In the genomic region with DNA sequence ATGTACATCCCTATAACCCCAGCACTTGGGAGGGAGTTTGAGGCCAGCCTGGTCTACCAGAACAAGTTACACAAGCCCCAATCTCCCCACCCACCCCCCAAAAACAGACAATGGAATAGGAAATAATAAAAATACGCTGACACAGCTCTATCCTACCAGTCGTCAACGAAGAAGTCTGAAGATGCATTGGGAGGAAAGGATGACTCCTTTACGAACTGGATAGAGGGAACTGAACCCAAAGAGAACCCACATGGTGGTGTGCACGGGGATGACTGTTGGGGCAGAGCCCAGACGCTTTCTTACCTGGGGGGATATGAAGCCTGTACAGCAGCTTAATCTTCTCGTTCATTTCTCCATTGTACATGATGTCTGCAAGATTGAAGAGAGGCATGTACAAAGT, we compare ENCODE assay signal across 24 mouse cellular contexts. TPM values are rescaled to one million over a fixed set of nuclear protein-coding genes. Genes with fewer than 3 reads are reported as not detected.
DNase-seq lines count a peak whose midpoint lies in the region; ATAC-seq and TF ChIP-seq lines count a peak whose summit lies in the region.
"Had no signal": no experiment of that assay in that cellular context is flagged by ENCODE, and none has a peak within 500 bp of the region (broad histone marks: within the 10 kb centered on the region; RNA-seq: fewer than 3 reads in every experiment).

No protein-coding gene starts in this region.

- H3K27ac ChIP-seq in forebrain, embryonic 11.5 days (ENCODE audit: low read depth, low read length), result no peak overlapping the region
- H3K27ac ChIP-seq in forebrain, embryonic 12.5 days, result no peak overlapping the region
- no peak overlapping the region for H3K27ac ChIP-seq in midbrain, embryonic 11.5 days (ENCODE audit: low read depth, low read length)
- H3K27ac ChIP-seq in midbrain, embryonic 16.5 days (ENCODE audit: low read length), result no peak overlapping the region
- H3K27ac ChIP-seq in CH12.LX (ENCODE audit: insufficient read depth, low read depth), result no peak overlapping the region
- H3K27ac ChIP-seq: embryonic facial prominence, embryonic 13.5 days; embryonic facial prominence, embryonic 15.5 days; forebrain, embryonic 10.5 days had no signal

- H3K27me3 ChIP-seq in forebrain, embryonic 11.5 days (ENCODE audit: control insufficient read depth, insufficient read depth, low read length), result no peaks in the 10 kb centered on the region
- no peaks in the 10 kb centered on the region for H3K27me3 ChIP-seq in forebrain, embryonic 12.5 days
- no peaks in the 10 kb centered on the region for H3K27me3 ChIP-seq in midbrain, embryonic 11.5 days (ENCODE audit: control insufficient read depth, insufficient read depth, low read length)
- H3K27me3 ChIP-seq in midbrain, embryonic 16.5 days (ENCODE audit: control insufficient read depth, insufficient read depth, low read depth, low read length), result no peaks in the 10 kb centered on the region
- no peaks in the 10 kb centered on the region for H3K27me3 ChIP-seq in CH12.LX (replicated peaks)
- H3K27me3 ChIP-seq: embryonic facial prominence, embryonic 13.5 days; embryonic facial prominence, embryonic 15.5 days; Patski had no signal

- no peaks in the 10 kb centered on the region for H3K9me3 ChIP-seq in forebrain, embryonic 11.5 days (ENCODE audit: control insufficient read depth, low read length)
- no peaks in the 10 kb centered on the region for H3K9me3 ChIP-seq in forebrain, embryonic 12.5 days
- H3K9me3 ChIP-seq in midbrain, embryonic 11.5 days (ENCODE audit: control insufficient read depth, low read length), result no peaks in the 10 kb centered on the region
- H3K9me3 ChIP-seq in midbrain, embryonic 16.5 days (replicated peaks; ENCODE audit: control insufficient read depth, low read length, poor library complexity, severe bottlenecking), result no peaks in the 10 kb centered on the region
- no peaks in the 10 kb centered on the region for H3K9me3 ChIP-seq in CH12.LX (replicated peaks; ENCODE audit: low read length)
- H3K9me3 ChIP-seq: embryonic facial prominence, embryonic 13.5 days; embryonic facial prominence, embryonic 15.5 days; forebrain, embryonic 10.5 days; G1E had no signal

- intact Hi-C loops in gastrocnemius, postnatal 36 days (cut with DNase I), result no loop called here

- H3K4me3 ChIP-seq in forebrain, embryonic 11.5 days (ENCODE audit: low read depth, low read length), result no peak overlapping the region
- no peak overlapping the region for H3K4me3 ChIP-seq in forebrain, embryonic 12.5 days (replicated peaks)
- H3K4me3 ChIP-seq in midbrain, embryonic 11.5 days (ENCODE audit: low read depth, low read length), result no peak overlapping the region
- no peak overlapping the region for H3K4me3 ChIP-seq in midbrain, embryonic 16.5 days (ENCODE audit: low read depth, low read length)
- H3K4me3 ChIP-seq in CH12.LX (replicated peaks in 1 of 3; ENCODE audit: low read depth in 2 of 3, low read length in 2 of 3, poor library complexity in 1 of 3), result no peak overlapping the region
- H3K4me3 ChIP-seq: embryonic facial prominence, embryonic 13.5 days; embryonic facial prominence, embryonic 15.5 days; erythroblast, embryonic 14.5 days; forebrain, embryonic 10.5 days had no signal

- in situ Hi-C loops in CH12.LX (cut with MboI; ENCODE audit: low pct_ligation_motif_present, low pct_unique_long_range_greater_than_20kb, low sequenced_read_pairs), result no loop called here

- H3K4me1 ChIP-seq in forebrain, embryonic 11.5 days (replicated peaks; ENCODE audit: control insufficient read depth, insufficient read depth, low read length), result no peaks in the 10 kb centered on the region
- no peaks in the 10 kb centered on the region for H3K4me1 ChIP-seq in forebrain, embryonic 12.5 days
- no peaks in the 10 kb centered on the region for H3K4me1 ChIP-seq in midbrain, embryonic 11.5 days (ENCODE audit: control insufficient read depth, insufficient read depth, low read length)
- no peaks in the 10 kb centered on the region for H3K4me1 ChIP-seq in midbrain, embryonic 16.5 days (ENCODE audit: control insufficient read depth, insufficient read depth, low read length)
- peaks cover 0 to 7% of the 10 kb centered on the region in 2 experiments; a peak in 2 of 4 replicates for H3K4me1 ChIP-seq in CH12.LX (ENCODE audit: control insufficient read depth in 1 of 2, insufficient read depth in 2 of 2)
- H3K4me1 ChIP-seq: embryonic facial prominence, embryonic 13.5 days; embryonic facial prominence, embryonic 15.5 days; forebrain, embryonic 10.5 days had no signal

- WGBS in forebrain, embryonic 11.5 days, result 89% methylated on average over 7 of the region's 7 CpGs
- WGBS in forebrain, embryonic 12.5 days, result 90% methylated on average over 7 of the region's 7 CpGs
- WGBS in midbrain, embryonic 11.5 days, result 91% methylated on average over 7 of the region's 7 CpGs
- 89% methylated on average over 7 of the region's 7 CpGs for WGBS in midbrain, embryonic 16.5 days

- dilution Hi-C loops in CH12.LX (cut with MboI; ENCODE audit: extremely low pct_ligation_motif_present, extremely low pct_unique_long_range_greater_than_20kb, low sequenced_read_pairs), result no loop called here

- H3K4me2 ChIP-seq in forebrain, embryonic 11.5 days (ENCODE audit: low read depth, low read length, severe bottlenecking), result no peak overlapping the region
- no peak overlapping the region for H3K4me2 ChIP-seq in forebrain, embryonic 12.5 days
- H3K4me2 ChIP-seq in midbrain, embryonic 11.5 days, result no peak overlapping the region
- H3K4me2 ChIP-seq in midbrain, embryonic 16.5 days (ENCODE audit: low read length), result no peak overlapping the region
- H3K4me2 ChIP-seq in CH12.LX (ENCODE audit: insufficient read depth, low read depth, poor library complexity, severe bottlenecking), result no peak overlapping the region
- H3K4me2 ChIP-seq: embryonic facial prominence, embryonic 13.5 days; embryonic facial prominence, embryonic 15.5 days had no signal

- no peak for ATAC-seq in forebrain, embryonic 11.5 days (replicated peaks; ENCODE audit: low FRiP score)
- ATAC-seq in forebrain, embryonic 12.5 days (ENCODE audit: low FRiP score), result no peak
- no peak for ATAC-seq in midbrain, embryonic 11.5 days (ENCODE audit: low FRiP score)
- ATAC-seq in midbrain, embryonic 16.5 days, result no peak
- ATAC-seq: CD4-positive, CD25-positive, alpha-beta regulatory T cell, adult 4 months; forebrain, embryonic 14.5 days; forebrain, embryonic 16.5 days; Patski had no signal

- H3K36me3 ChIP-seq in forebrain, embryonic 11.5 days (ENCODE audit: control insufficient read depth, insufficient read depth, low read length), result peaks cover 13% of the 10 kb centered on the region; the same call in 1 of the 2 replicates
- H3K36me3 ChIP-seq in forebrain, embryonic 12.5 days (replicated peaks), result peaks cover 48% of the 10 kb centered on the region
- H3K36me3 ChIP-seq in midbrain, embryonic 11.5 days (ENCODE audit: control insufficient read depth, insufficient read depth, low read length), result peaks cover 8% of the 10 kb centered on the region
- peaks cover 13% of the 10 kb centered on the region for H3K36me3 ChIP-seq in midbrain, embryonic 16.5 days (ENCODE audit: control insufficient read depth, insufficient read depth, low read length)
- peaks cover 27 to 52% of the 10 kb centered on the region in 2 experiments for H3K36me3 ChIP-seq in CH12.LX (replicated peaks in 1 of 2; ENCODE audit: control insufficient read depth in 1 of 2, insufficient read depth in 1 of 2, low read length in 1 of 2)

- no peak for TF ChIP-seq EP300 in CH12.LX (IDR thresholded peaks at IDR 0.05; ENCODE audit: low read length)

- no peaks in the 10 kb centered on the region for H3K79me2 ChIP-seq in CH12.LX (replicated peaks; ENCODE audit: control insufficient read depth, extremely low read depth, insufficient read depth, poor library complexity, severe bottlenecking)

- no peak for TF ChIP-seq CTCF in CH12.LX (conservative IDR thresholded peaks at IDR 0.05 in 1 of 2, IDR thresholded peaks at IDR 0.05 in 1 of 2; ENCODE audit: low read depth in 2 of 2, low read length in 2 of 2)

- DNase-seq in forebrain, embryonic 11.5 days (ENCODE audit: low spot score), result peak; percentile 44
- DNase-seq in midbrain, embryonic 11.5 days (ENCODE audit: low spot score, missing footprints), result peak; percentile 78
- no peak for DNase-seq in CH12.LX (ENCODE audit: extremely low read depth)
- peak; percentile 21 for DNase-seq in ZHBTc4 (ENCODE audit: low read depth, low spot score)
- no peak for DNase-seq in layer of hippocampus, postnatal 14 days (ENCODE audit: low spot score in 2 of 2)
- no peak for DNase-seq in gastrocnemius, postnatal 36 days
- DNase-seq: adrenal gland, adult 2 months; adrenal gland, postnatal 10 days; adrenal gland, postnatal 25 days; B cell, adult 2 months; cerebellum, adult 11 months; cerebellum, adult 8-10 months; embryo, embryonic 11 days had no signal

- no peak overlapping the region for H3K9ac ChIP-seq in forebrain, embryonic 11.5 days (ENCODE audit: low read length)
- H3K9ac ChIP-seq in forebrain, embryonic 12.5 days, result no peak overlapping the region
- no peak overlapping the region for H3K9ac ChIP-seq in midbrain, embryonic 11.5 days (ENCODE audit: low read length)
- no peak overlapping the region for H3K9ac ChIP-seq in midbrain, embryonic 16.5 days (ENCODE audit: low read depth, low read length)
- H3K9ac ChIP-seq in CH12.LX (ENCODE audit: insufficient read depth, low read depth), result no peak overlapping the region
- H3K9ac ChIP-seq: embryonic facial prominence, embryonic 13.5 days; embryonic facial prominence, embryonic 15.5 days had no signal

- no peak; the same call in 1 of the 2 replicates for TF ChIP-seq POLR2A in CH12.LX (IDR thresholded peaks at IDR 0.05; ENCODE audit: low read depth, low read length)

- no peak for TF ChIP-seq RAD21 in CH12.LX (IDR thresholded peaks at IDR 0.05; ENCODE audit: low read depth, low read length)

TF ChIP-seq in CH12.LX, 34 proteins besides CTCF, POLR2A, EP300 and RAD21:
- TF ChIP-seq CHD2 (IDR thresholded peaks at IDR 0.05; ENCODE audit: low read length) (0 out of 2 replicates have a peak, but pooled peaks have one; percentile 17), MAFK (IDR thresholded peaks at IDR 0.05; ENCODE audit: insufficient replicate concordance, low read length) (peak; percentile 55; the same call in 1 of the 2 replicates), POLR2AphosphoS2 (IDR thresholded peaks at IDR 0.05; ENCODE audit: low read depth, low read length) (no peak; the same call in 1 of the 2 replicates)

RNA-seq across cellular contexts. Expression of a gene that starts 8.5 kb away (rescaled TPM):
- polyA plus RNA-seq in forebrain, embryonic 11.5 days (2014; fragmentation: Nextera tagmentation; extraction: Ambion mirVana), result 441 and 442 TPM in 2 replicates
- 453 and 454 TPM in 2 replicates for polyA plus RNA-seq in forebrain, embryonic 12.5 days (2016; fragmentation: Nextera tagmentation; extraction: Ambion mirVana)
- 430 and 474 TPM in 2 replicates for polyA plus RNA-seq in midbrain, embryonic 11.5 days (2014; fragmentation: Nextera tagmentation; extraction: Ambion mirVana)
- polyA plus RNA-seq in midbrain, embryonic 16.5 days (2015; fragmentation: Nextera tagmentation; extraction: Ambion mirVana), result 261 and 295 TPM in 2 replicates
- 1,766 and 2,121 TPM in 2 replicates for total RNA-seq in CH12.LX (2012; rRNA removed)
- total RNA-seq in CH12.LX (2014; rRNA removed), result 1,044 and 1,145 TPM in 2 replicates
- polyA plus RNA-seq in CH12.LX (2012; ENCODE audit: insufficient read length, low read depth), result 795 and 949 TPM in 2 replicates
- total RNA-seq in layer of hippocampus, postnatal 14 days (2021), result 100 to 1,000 TPM; 448 to 544 TPM
- total RNA-seq in gastrocnemius, postnatal 36 days (2021), result 100 to 1,000 TPM; 430 to 527 TPM

Comparison
In these comparisons a context has a peak if more than half of its experiments do, and no peak if none do; other contexts are left out.
1. DNase-seq: peak in forebrain, embryonic 11.5 days (single experiment), midbrain, embryonic 11.5 days (single experiment) and ZHBTc4 (single experiment); none in CH12.LX (single experiment), layer of hippocampus, postnatal 14 days (0 of 2) and gastrocnemius, postnatal 36 days (0 of 2).